Mouse (Mus musculus): ENCODE measurements around the gene Slc7a15. TPM values are rescaled to one million over a fixed set of nuclear protein-coding genes. Genes with fewer than 3 reads are reported as not detected.

Slc7a15 gene
- polyA plus RNA-seq (2012; rRNA removed), result 0.17 and 0.38 TPM in 2 replicates

DNA sequence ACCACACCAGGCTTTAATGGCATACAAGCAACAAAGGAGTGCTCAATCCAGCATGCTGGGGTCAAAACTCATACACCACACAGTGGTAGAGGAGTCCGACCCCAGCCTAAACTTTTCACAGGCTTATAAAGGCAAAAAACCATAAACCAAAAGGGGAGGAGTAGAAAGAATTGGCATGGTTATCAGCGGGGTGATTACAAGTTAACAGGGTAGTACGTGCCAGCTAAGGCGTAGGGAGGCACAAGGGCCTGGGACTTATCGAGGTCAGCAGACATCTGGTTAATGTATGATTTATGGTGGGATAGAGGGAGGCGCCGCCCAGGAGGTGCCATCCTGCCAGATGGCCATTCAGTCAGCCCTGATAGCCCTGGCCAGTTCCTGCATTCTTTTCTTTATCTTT lies at the start of gene Slc7a15:
Slc7a15 (minus strand) TSS at position 101 of the 400 bp plus-strand sequence.

GRCm38 (mm10) chr12:8499871-8500596 lies 98.8 kb downstream of the Slc7a15 start, which contains the start of gene Rhob:
Gene Rhob, minus strand, starts transcription at chr12:8500009.

Other genes starting within 250 kb of the Slc7a15 start
- gene Rhob, start 99.1 kb downstream of the Slc7a15 start, polyA plus RNA-seq (2012; rRNA removed), result 439 and 540 TPM in 2 replicates
- 55.8 and 77.2 TPM in 2 replicates for gene Pum2, start 75.1 kb upstream of the Slc7a15 start, polyA plus RNA-seq (2012; rRNA removed)
- gene Sdc1, start 172.3 kb upstream of the Slc7a15 start, polyA plus RNA-seq (2012; rRNA removed), result 226 and 233 TPM in 2 replicates